Mouse (Mus musculus) intestine, postnatal 0 days (tissue): Measurements from ENCODE around the gene Ajm1. TPM values are rescaled to one million over a fixed set of nuclear protein-coding genes. Genes with fewer than 3 reads are reported as not detected.

ENCODE experiments used
- ATAC-seq: fragments of 200-750 bp; cut with Nextera tagmentation; 2 replicates; pipeline ENCODE4 v1.8.0; 2017; ENCODE audit warnings: mild to moderate bottlenecking, moderate TSS enrichment, moderate library complexity
- H3K27ac ChIP-seq: fragments of 300-500 bp; sonication (generic); 2 replicates; pipeline ENCODE4 v1.5.1; 2014; ENCODE audit warnings: mild to moderate bottlenecking, low read depth, low read length, moderate library complexity
- H3K27me3 ChIP-seq: fragments of 300-500 bp; sonication (generic); replicated peaks from 2 replicates; pipeline ENCODE4 v1.6.1; 2014; ENCODE audit warnings: low read length, mixed read lengths; ENCODE audit not compliant: control insufficient read depth, insufficient read depth
- H3K36me3 ChIP-seq: fragments of 300-500 bp; sonication (generic); 2 replicates; pipeline ENCODE4 v1.6.1; 2014; ENCODE audit warnings: mild to moderate bottlenecking, moderate library complexity; ENCODE audit not compliant: control insufficient read depth, insufficient read depth
- H3K4me1 ChIP-seq: fragments of 300-500 bp; sonication (generic); replicated peaks from 2 replicates; pipeline ENCODE4 v1.6.1; 2014; ENCODE audit warnings: antibody characterized with exemption, low read length, mixed read lengths; ENCODE audit not compliant: control insufficient read depth, insufficient read depth
- H3K4me2 ChIP-seq: fragments of 300-500 bp; sonication (generic); replicated peaks from 2 replicates; pipeline ENCODE4 v1.6.1; 2014; ENCODE audit warnings: low read depth, mild to moderate bottlenecking, moderate library complexity
- H3K4me3 ChIP-seq: fragments of 300-500 bp; sonication (generic); 2 replicates; pipeline ENCODE4 v1.5.1; 2014; ENCODE audit warnings: low read depth, low read length
- H3K9ac ChIP-seq: fragments of 300-500 bp; sonication (generic); 2 replicates; pipeline ENCODE4 v1.6.1; 2014; ENCODE audit warnings: mild to moderate bottlenecking, low read depth, low read length
- H3K9me3 ChIP-seq: fragments of 300-500 bp; sonication (generic); 2 replicates; pipeline ENCODE4 v1.6.1; 2016; ENCODE audit warnings: mixed run types; ENCODE audit not compliant: control insufficient read depth
- CTCF ChIP-seq: sonication (generic); IDR thresholded peaks from 2 replicates; pipeline ENCODE4 v1.5.1; 2016; ENCODE audit warnings: low read depth, mild to moderate bottlenecking, control low read depth, antibody characterized with exemption, moderate library complexity
- WGBS: fragments of 180-500 bp; shearing (Covaris S2); extraction: QIAGEN DNeasy Blood & Tissue Kit; methylation state at CpG from one replicate; pipeline ENCODE4 v1.1.7; 2014; 5-methylcytosine and 5-hydroxymethylcytosine counted together
- polyA plus RNA-seq: library from polyadenylated mRNA; unstranded; fragments of >200 nt; fragmentation: Nextera tagmentation; extraction: Ambion mirVana; gene quantifications from 2 replicates; pipeline ENCODE4 v1.2.1, GENCODE M21; 2015

Gene Ajm1
- polyA plus RNA-seq, 1 experiment from 2014 or later: 0.78 TPM

DNA sequence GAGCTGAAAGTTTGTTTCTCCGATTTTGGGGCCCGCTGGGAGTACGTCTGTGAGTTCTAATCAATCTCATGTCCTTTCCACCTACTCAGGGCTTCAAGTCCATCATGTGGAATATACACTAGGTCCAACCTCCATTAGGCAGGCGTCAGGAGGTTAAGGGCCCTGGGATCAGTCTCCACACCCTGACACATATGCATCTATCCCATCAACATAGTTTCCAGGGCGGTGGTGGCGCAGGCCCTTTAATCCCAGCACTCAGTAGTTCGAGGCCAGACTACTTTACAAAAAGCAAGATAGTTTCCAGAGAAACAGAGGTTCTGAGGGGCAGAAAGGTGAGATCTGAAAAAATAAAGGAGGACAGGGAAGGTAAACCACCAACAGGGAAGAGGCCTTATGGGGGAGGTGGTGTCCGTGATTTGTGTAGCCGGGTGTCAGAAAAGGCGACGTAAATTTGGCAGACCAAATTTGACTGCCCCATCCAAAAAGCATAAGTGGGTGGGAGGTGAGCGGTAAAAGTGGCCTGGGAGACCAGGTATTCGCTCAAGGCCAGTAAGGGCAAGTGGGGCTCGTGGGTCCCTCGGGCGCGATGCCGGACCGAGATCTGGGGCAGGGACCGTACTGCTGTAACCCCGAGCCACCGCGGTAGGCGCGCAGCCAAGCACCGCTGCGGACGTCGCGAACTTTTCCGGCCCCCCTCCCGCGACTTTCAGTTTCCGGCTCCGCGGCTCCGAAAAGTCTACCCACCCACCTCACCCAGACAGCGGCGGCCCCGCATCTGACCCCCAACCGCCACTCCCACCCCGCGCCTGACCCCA, 35.4 kb downstream of the Ajm1 start:
- H3K36me3 ChIP-seq: no peaks in the 10 kb centered on the region
- peak overlapping the region; percentile 74 for H3K27ac ChIP-seq
- 5% methylated on average over 29 of the region's 43 CpGs for WGBS
- H3K9me3 ChIP-seq: no peaks in the 10 kb centered on the region
- H3K4me2 ChIP-seq: peak overlapping the region; percentile 68
- H3K4me1 ChIP-seq: no peaks in the 10 kb centered on the region
- peak; percentile 65 for ATAC-seq
- 0 out of 2 replicates have a peak, but pooled peaks have one; percentile 16 for TF ChIP-seq CTCF
- peak overlapping the region; percentile 82 for H3K9ac ChIP-seq
- H3K4me3 ChIP-seq: peak overlapping the region; percentile 65
- no peaks in the 10 kb centered on the region for H3K27me3 ChIP-seq

DNA sequence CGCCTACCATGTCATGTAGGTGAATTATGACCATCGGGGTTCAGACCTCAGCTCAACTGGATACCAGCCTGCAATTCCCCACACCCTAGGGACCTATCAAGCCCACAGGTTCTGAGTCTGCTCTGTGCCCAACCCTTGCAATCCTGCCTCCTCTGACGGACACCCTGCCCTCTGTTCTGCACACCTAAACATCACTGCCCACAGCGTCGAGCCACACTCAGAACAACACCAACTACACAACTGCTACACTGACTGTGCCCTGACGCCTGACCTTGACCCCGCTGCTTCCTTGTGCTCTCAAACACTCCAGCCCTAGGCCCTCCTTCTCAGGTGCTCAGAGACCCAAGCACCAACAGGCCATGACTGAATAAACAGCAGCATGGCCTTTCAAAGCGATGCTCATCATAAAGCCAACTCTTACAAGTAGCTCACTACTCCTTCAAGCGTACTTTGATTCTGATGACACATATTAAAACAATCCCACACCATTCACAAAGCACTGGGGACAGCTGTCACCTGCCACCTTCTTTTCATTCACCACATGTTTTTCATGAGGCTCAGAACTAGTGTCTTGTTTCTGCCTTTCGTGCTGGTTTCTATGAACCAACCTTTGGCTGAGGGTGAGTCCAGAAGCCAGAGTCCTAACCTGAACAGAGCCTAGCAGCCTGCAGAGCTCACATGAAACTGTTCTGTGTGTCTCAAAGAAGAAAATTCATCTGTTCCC, 39.8 kb downstream of the Ajm1 start:
- H3K4me2 ChIP-seq: no peak overlapping the region
- no peak overlapping the region for H3K4me3 ChIP-seq
- no peaks in the 10 kb centered on the region for H3K9me3 ChIP-seq
- no peaks in the 10 kb centered on the region for H3K4me1 ChIP-seq
- no peak for ATAC-seq
- H3K9ac ChIP-seq: no peak overlapping the region
- no peaks in the 10 kb centered on the region for H3K27me3 ChIP-seq
- no peak overlapping the region for H3K27ac ChIP-seq
- H3K36me3 ChIP-seq: peaks cover 16% of the 10 kb centered on the region
- no peak for TF ChIP-seq CTCF
- 69% methylated on average over 10 of the region's 10 CpGs for WGBS

GRCm38 (mm10) chr2:25540541-25540948, 41.0 kb downstream of the Ajm1 start:
- WGBS: 84% methylated on average over 4 of the region's 4 CpGs
- no peaks in the 10 kb centered on the region for H3K9me3 ChIP-seq
- no peaks in the 10 kb centered on the region for H3K27me3 ChIP-seq
- no peaks in the 10 kb centered on the region for H3K4me1 ChIP-seq
- H3K36me3 ChIP-seq: peaks cover 29% of the 10 kb centered on the region
- no peak for ATAC-seq
- H3K9ac ChIP-seq: no peak overlapping the region
- TF ChIP-seq CTCF: no peak
- no peak overlapping the region for H3K27ac ChIP-seq
- no peak overlapping the region for H3K4me2 ChIP-seq
- H3K4me3 ChIP-seq: no peak overlapping the region

DNA sequence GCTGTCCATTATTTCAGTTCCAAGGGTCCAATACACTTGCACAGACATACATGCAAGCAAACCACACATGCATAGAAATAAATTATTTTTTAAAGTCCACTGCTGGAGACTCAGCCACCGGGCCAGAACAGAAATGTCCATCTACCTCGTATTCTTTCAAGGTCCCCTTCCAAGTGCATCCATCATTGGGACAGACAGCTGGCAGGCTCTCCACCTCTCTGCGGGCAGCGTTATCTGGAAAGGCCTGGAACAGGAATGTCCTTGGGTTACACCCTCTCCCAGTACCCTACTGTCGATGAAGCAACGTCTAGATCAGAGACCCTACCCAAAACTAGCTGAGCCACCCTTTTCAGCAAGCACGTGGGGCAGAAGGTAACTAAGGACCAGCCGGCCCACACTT, 45.0 kb downstream of the Ajm1 start:
- no peak for ATAC-seq
- no peak overlapping the region for H3K4me3 ChIP-seq
- no peaks in the 10 kb centered on the region for H3K27me3 ChIP-seq
- H3K9ac ChIP-seq: no peak overlapping the region
- no peaks in the 10 kb centered on the region for H3K4me1 ChIP-seq
- no peak overlapping the region for H3K27ac ChIP-seq
- H3K9me3 ChIP-seq: no peaks in the 10 kb centered on the region
- no peak overlapping the region for H3K4me2 ChIP-seq
- peaks cover 50% of the 10 kb centered on the region for H3K36me3 ChIP-seq
- WGBS: 88% methylated on average over 8 of the region's 8 CpGs
- no peak for TF ChIP-seq CTCF

DNA sequence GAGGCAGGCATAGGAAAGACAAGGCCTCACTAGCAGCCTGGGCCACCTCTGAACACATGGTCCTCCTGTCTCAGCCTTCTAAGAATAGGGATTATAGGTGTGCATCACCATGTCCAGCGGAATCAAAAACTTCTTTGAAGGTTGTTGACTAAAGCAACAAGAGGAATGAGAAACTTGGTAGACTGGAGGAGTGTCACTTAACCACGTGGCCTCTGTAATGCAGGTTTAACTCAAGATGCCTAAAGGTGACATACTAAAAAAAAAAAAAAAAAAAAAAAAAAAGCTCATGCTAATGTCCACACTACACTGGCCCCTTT, 46.7 kb downstream of the Ajm1 start:
- no peak for TF ChIP-seq CTCF
- no peak overlapping the region for H3K4me2 ChIP-seq
- WGBS: 90% methylated on average over 2 of the region's 2 CpGs
- H3K36me3 ChIP-seq: peaks cover 64% of the 10 kb centered on the region
- H3K9me3 ChIP-seq: no peaks in the 10 kb centered on the region
- no peak overlapping the region for H3K4me3 ChIP-seq
- H3K27me3 ChIP-seq: no peaks in the 10 kb centered on the region
- H3K4me1 ChIP-seq: no peaks in the 10 kb centered on the region
- ATAC-seq: no peak
- H3K9ac ChIP-seq: no peak overlapping the region
- H3K27ac ChIP-seq: no peak overlapping the region

- ATAC-seq: no peak
- WGBS: 73% methylated on average over 3 of the region's 3 CpGs
- Histone ChIP-seq H3K27ac (no peak overlapping the region), H3K4me1 (no peaks in the 10 kb centered on the region), H3K9ac (no peak overlapping the region), H3K4me3 (no peak overlapping the region), H3K9me3 (no peaks in the 10 kb centered on the region), H3K4me2 (no peak overlapping the region), H3K36me3 (peaks cover 69% of the 10 kb centered on the region), H3K27me3 (no peaks in the 10 kb centered on the region)
- no peak for TF ChIP-seq CTCF
These were observed 47.2 kb downstream of the Ajm1 start for GRCm38 (mm10) chr2:25534178-25534865.
